Mouse (Mus musculus) kidney, adult 2 months (tissue): ENCODE results near the gene Slc24a2.

Experiments used
- CTCF ChIP-seq: fragments of 200-500 bp; conservative IDR thresholded peaks from 2 replicates; pipeline ENCODE4 v1.5.1; 2011; ENCODE audit warnings: low read depth, mild to moderate bottlenecking, control low read depth, low read length, moderate library complexity, mixed read lengths; ENCODE audit not compliant: insufficient read depth, insufficient read length
- POLR2A ChIP-seq: fragments of 200-500 bp; IDR thresholded peaks from one replicate; pipeline ENCODE4 v1.6.1; 2011; ENCODE audit warnings: low read depth, low read length, control low read depth

- no peak for TF ChIP-seq POLR2A
- no peak for TF ChIP-seq CTCF
These were observed 43.2 kb upstream of the Slc24a2 start for GRCm38 (mm10) chr4:87273476-87273875.
